Mouse (Mus musculus): ENCODE measurements around the gene Bhmt2.

The Bhmt2 gene

DNA sequence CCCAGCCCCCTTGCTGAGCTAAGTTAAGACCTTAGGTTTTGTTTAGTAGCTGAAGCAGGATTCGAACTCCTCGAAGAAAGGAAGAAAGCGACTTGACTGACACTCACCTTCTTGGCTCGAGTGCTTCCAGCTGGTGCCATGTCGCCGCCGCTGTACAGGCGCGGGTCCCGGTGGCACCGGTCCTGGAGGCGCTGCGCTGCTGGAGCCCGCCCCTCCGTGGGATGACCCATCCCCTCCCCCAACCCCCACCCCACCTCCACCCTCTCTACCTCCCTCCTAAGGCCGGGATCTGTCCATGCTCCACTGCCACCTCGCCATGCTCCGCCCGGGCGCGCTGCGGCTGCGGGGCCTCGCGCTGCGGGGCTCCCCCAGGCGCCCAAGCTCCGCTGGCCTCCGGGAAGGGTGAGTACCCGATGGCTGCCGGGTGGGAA, at the start of gene Bhmt2, which contains the start of gene Dmgdh:
Gene Bhmt2 (minus strand): TSS at position 172 of the 431 bp plus-strand sequence.
Gene Dmgdh (plus strand): TSS at position 303 of the 431 bp plus-strand sequence.
- peak; percentile 52 for DNase-seq (ENCODE audit: low spot score)

DNA sequence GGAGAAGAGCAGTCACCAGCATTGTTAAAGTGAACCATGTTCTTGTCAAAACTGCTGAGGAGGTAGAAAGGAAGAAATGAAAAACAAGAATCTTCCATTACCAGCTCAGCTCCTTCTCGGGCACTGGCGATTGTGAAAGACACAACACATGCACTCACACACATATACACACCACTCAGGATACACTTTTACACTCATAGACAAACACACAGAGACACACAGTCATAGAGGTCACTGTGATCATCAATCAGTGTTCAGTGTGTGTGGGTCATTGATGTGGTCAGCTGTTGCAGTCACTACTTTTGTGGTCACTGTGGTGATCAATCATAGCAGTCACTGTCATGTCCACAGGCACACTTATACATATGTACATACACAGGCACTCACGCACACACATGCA, 49.4 kb upstream of the Bhmt2 start:
- no peak for DNase-seq (ENCODE audit: low spot score)

DNA sequence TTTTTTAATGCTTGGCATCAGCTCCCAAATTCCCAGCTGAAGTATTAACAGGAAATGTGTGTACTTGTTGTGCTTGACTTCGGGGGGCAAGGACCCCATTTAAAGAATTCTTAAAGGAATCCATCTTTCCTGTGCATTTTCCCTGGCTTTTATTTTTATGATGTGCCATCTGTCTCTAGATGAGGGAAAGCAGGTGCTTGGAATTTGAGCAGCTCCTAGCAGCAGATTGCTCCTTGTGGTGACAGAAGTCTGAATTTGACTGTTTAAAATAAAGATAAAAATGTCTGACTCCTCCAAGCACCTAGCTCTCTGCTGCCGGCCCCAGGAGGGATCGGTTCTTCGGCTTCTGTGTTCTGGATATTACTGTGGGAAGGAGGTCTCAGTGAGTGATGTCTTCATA, 47.8 kb upstream of the Bhmt2 start:
- DNase-seq (ENCODE audit: low spot score), result no peak

DNA sequence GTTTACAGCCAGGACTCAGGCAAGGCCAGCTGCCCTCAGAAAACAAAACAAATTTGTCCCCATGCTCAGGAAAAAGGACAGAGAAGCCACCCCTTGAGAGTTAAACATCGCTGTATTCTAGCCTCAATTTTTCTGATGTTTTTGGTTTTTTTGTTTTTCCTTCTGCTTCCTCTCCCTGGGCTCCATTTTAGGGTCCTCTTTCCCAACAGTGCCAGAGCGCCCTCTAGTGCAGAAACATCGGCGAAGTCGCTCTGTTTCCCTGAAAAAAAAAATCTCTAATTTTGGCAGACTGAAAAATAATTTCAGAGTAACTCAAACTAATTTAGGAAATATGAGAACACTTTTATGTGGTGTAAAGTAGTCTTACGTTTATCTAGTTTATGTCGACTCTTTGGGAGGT, 44.8 kb upstream of the Bhmt2 start:
- DNase-seq (ENCODE audit: low spot score), result peak; percentile 35

DNA sequence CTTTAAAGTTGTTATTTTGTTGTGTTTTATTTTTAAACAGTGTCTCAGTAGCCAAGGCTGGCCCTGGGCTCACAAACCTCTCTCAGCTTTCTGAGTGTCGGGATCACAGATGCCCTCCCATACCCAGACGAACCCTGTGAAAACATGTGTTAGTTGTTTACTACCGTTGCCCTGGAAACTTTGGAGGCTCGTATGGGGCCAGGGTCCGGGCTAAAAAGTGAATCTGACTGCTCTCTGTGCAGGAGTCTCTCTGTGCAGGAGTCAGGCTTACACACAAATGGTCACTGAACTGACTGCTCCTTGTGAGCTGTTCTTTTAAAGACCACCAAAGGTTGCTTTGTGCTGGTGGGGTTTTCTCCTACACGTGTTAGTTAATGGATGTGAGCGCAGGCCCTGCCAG, 43.0 kb upstream of the Bhmt2 start:
- DNase-seq (ENCODE audit: low spot score), result no peak

DNA sequence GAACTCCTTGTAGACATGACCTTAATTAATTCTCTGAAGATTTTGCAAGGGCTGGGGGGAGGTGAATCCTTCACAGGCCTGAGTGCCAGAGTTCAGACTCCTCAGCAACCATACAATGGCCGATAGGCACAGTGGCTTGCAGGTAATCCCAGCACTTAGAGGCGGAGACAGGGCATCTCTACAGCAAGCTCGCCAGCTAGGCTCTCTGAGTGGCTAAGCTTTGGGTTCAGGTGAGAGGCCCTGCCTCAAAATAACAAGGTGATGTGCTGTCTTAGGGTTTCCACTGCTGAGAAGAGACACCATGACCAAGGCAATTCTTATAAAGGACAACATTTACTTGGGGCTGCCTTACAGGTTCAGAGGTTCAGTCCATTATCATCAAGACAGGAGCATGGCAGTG, 39.7 kb upstream of the Bhmt2 start:
- no peak for DNase-seq (ENCODE audit: low spot score)

DNA sequence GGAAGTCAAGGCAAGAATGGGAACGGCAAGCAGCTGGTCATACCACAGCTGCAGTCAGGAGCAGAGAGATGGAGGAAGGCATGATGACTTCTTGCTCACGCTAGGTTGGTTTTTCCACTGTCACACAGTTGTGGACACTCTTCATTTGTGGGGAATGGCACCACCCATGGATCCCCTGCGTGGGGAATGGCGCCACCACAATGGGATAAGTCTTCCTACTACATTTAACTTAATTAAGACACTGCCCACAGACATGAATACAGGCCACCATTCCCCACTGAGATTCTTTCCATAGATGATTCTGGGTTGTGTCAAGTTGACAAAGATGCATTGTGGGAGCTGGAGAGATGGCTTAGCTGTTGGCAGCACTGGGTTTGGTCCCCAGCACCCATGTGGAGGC, 38.3 kb upstream of the Bhmt2 start:
- no peak for DNase-seq (ENCODE audit: low spot score)

DNA sequence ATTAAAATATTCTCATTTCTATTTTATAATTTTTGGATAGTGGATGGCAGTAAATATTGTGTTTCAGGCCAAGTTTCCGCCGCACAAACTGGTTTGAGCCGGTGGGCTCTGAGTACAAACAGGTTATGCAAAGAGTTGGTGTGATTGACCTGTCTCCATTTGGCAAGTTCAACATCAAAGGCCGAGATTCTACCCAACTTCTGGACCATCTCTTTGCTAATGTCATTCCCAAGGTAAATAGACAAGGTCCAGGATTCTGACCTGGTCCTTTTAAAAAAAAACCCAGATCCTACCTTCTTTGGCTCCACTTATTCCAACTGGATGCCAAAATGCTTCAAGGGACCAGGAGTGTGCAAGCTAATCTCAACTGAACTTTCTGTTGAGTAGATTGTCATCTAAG, 37.1 kb upstream of the Bhmt2 start:
- DNase-seq (ENCODE audit: low spot score), result no peak

DNA sequence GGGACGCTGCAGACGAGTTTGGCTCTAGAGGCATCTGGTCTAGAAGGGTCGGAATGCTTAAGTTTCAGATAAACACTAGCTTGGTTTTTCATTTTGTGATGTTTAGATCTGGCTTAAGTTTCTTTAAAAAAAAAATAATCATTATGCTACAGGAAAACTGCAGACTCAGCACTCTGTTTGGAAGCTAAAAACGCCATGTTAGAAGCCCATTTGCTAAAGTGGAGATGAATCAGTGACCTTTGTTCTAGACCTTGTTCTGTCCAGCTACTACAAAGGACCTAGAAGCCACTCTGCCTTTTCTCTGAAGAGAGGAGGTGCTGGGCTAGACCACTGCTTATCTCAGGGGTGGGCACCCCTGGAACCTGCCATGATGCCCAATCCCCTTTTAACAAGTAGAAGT, 36.2 kb upstream of the Bhmt2 start:
- no peak for DNase-seq (ENCODE audit: low spot score)

DNA sequence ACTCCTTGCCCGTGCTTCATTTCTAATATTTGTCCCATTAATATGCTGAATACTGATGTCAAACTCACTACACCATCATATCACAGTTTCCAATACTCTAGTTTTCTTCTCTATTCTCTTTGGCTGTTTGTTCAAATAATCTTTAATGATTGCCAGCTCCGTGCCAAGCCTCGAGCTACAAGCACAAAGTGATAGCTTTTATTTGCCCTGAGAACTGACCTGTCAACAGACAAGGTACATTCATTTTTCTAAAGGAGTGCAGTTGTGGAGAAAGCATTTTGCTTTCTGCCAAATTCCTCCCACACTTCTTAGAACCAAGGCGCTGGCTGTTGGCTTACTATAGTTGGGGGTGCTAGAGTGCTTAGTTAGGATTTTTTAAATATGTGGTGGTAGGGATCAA, 33.2 kb upstream of the Bhmt2 start:
- no peak for DNase-seq (ENCODE audit: low spot score)

DNA sequence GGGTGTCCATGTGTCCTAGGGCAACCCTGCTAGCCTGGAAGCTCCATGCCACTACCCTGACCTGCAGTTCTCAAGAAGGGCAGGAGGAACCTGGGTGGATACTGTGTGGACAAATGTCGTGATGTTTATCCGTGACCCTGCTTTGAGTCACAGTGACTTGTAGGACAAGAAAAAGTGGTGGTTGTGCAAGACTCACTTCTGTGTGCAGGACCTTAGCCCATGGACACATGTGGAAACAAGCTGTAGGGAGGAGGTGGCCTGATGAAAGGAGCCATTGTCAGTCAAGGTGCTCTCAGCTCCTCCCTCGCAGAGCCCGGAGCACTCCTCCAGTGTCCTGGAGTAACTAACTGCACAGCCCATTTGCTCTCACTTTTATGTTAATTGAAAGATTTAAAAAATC, 31.6 kb upstream of the Bhmt2 start:
- peak; percentile 3 for DNase-seq (ENCODE audit: low spot score)

DNA sequence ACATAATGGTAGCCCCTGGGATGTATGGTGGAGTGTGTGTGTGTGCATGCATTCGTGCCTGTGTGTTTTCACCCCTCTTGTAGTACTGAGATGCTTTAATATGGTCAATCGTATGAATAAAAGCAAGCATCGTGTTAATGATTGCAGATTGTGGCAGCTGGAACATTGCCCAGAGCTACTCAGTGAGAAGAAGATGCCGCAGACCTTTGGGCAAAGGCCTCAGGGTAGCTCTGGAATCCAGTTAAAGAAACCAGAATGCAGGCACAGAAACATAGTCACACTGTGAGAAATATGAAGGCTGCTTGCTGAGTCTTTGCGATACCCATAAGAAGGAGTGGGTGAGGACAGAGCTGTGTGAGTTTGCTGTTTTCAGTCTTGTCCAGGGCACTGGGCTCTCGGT, 24.8 kb upstream of the Bhmt2 start:
- DNase-seq (ENCODE audit: low spot score), result no peak

DNA sequence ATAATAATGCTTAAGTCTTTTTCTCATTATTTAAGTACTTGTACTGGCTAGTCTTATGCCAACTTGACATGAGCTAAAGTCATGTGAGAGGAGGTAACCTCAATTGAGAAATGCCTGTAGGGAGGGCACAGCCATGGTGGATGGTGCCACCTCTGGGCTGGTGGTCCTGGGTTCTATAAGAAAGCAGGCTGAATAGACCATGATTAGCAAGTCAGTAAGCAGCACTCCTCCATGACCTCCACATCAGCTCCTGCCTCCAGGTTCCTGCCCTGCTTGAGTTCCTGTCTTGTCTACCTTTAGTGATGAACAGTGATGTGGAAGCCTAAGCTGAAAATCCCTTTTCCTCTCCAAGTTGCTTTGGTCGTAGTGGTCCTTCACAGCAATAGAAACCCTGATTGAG, 16.7 kb upstream of the Bhmt2 start:
- no peak for DNase-seq (ENCODE audit: low spot score)

DNA sequence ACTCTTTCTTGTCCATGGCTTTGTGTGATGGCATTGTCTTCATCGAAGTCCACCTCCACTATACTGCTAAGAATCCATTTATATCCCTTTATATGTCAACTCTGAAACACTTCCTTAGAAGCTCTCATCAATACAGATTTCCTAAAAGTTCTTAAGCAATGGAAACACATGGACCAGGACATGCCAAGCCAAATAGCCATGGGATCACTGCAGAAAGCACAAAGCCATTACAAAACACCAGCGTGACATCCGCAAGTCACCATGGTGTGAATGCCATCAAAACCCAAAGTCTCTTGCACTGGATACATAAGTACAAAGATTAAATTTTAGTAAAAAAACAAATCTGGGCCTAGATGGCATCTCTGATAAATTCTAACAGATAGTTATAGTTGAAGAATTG, 15.5 kb upstream of the Bhmt2 start:
- no peak for DNase-seq (ENCODE audit: low spot score)

DNA sequence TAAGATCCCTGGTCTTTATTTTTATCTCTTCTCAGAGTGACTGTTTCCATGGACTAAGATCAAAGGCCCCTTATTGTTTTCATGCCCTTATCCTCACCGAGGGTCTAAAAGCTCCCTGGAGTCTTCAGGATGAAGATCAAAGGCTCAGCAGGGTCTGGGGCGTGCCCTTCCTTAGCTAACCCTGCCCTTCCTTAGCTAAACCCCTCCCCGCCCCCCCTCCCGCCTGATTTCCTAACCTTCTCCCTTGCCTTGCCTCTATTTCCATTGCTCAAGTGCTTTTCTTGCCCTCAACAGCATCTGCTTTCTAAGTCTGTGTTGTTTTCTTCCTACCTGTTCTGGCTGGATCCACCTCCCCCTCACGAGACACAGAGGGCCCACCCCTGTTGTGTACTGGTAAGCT, 13.2 kb upstream of the Bhmt2 start:
- peak; percentile 7 for DNase-seq (ENCODE audit: low spot score)

DNA sequence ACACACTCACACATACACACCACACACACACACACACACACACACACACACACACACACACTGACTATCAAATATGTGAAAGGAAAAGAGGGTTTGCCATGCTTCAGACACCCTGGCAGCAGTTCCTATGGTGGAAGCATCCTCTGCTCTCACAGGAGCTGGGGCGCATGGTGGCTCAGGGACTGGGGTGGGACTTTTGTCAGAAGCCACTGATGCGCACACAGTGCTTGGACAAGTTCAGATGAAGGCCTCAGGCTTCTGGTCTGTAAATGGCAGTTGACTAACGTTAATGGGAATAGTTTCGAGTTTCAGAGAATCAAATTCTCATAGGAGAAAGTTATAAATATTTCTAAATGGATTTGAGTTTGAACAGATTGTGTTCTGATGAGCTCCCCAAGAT, 11.1 kb upstream of the Bhmt2 start:
- no peak for DNase-seq (ENCODE audit: low spot score)

DNA sequence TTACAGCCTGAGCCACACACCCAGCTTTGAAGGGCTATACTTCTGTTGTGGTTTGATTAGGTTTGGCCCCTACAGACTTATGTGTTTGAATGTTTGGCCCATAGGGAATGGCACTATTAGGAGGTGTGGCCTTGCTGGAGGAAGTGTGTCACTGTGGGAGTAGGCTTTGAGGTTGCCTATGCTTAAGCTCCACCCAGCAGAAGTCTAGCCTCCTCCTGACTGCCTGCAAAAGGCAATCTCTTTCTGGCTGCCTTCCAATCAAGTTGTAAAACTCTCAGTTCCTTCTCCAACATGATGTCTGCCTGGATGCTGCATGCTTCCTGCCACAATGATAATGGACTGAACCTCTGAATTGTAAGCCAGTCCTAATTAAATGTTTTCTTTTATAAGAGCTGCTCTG, 9.2 kb upstream of the Bhmt2 start:
- DNase-seq (ENCODE audit: low spot score), result no peak

DNA sequence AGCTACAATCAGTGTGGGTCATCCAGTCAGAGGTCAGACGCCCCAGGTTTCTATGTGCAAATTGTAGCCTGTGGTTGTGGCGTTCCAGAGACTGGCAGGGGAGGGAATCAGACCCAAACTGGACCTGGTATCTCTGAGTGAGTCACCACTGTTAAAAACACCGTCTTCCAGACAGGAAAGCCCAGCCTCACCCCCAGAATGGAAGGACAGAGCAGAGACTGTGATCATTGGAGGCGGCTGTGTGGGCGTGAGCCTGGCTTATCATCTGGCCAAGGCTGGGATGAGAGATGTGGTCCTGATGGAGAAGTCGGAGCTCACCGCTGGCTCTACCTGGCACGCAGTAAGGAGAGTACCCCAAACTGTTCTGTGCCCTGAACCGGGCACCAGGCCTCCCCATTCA, 2.8 kb upstream of the Bhmt2 start:
- DNase-seq (ENCODE audit: low spot score), result no peak

DNA sequence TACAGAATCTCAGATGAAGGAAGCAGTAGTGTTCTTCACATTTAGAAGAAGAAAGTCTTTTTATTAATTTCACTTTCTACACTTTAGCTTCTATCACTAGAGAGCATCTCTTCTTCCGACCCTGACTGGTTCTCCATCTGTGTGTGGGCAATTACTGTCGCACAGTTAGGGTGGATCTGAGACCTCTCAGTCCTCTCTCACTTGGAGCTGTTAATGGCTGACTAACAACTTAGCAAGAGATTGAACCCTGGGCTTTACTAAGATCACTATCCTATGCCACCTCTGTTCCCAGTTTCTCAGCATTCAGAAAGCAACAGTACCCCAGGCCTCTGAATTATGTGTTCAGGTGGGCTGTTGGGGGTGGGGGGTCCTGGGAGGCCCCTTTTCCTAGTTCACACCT, 806 bp downstream of the Bhmt2 start:
- DNase-seq (ENCODE audit: low spot score), result no peak

DNA sequence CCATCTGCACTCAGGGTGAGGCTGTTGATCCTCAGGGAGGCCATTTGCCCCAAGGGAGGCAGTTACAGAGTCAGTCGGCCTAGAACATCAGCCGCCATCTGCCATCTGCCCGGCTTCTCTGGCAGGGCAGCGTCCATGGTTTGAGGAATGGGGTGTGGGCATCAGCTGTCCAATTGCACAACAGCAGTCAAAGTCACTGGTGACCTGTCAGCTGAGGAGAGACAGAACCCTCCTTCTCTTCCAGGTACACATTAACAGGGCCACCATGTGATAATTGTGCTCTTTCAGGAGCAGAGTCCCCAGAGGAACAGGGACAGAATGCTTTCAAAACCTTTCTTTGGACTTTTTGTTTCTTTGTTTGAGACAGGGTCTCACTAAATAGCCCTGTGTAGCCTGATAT, 1.7 kb downstream of the Bhmt2 start:
- peak; percentile 67 for DNase-seq (ENCODE audit: low spot score)

DNA sequence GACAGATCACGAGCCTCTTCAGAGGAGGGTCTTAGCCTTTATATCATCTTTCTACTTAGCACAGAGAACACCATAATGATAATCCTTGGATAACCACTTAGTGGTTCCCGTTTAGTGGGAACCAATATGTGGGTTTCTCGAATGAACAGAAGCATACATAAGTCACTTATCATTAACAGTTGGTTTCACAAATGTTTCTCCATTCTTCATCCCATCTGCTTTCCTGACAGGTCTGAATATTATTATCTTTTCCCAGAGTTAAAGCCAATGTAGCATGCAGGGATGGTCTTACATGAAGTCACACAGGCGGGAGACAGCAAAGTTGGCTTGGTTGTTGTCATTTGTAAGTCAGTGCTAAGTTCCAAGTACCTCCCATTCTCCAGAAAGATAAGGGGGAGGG, 6.5 kb downstream of the Bhmt2 start:
- no peak for DNase-seq (ENCODE audit: low spot score)

DNA sequence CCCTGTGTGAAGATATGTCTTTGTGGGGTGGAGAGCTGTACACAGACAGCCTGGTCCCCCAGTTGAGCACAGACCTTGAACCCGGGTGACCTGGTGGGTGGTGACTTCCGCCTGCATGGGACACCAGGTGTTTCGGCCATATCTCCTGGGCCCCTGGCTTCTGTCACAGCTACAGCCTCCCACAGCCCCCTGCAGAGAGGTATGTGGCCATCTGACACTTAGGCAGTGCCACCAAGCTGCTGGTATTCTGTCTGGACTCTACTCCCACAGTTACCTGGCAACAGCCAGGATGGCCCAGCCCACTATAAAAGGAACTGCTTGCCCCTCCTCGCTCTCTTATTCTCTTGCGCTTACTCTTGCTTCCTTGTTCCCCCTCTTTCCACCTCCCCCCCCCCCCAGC, 16.2 kb downstream of the Bhmt2 start:
- DNase-seq (ENCODE audit: low spot score), result no peak

DNA sequence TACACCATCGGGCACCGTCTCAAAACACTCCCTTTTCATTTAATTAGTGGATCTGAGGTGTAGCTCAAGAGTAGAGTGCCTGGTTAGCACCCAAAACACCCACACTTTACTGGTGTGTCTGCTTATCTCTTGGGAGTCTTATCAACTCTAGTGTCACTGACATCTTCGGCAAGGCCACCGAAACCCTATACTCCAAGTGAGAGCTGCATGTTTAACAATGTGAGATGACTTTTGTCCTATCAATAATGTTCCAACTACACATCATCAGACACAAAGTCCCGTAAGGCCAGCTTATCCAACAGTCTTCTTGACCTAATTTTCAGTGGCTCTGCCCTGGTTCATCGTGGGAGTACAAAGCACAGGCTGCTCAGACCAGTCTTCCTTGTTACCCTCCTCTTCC, 20.7 kb downstream of the Bhmt2 start:
- DNase-seq (ENCODE audit: low spot score), result no peak

DNA sequence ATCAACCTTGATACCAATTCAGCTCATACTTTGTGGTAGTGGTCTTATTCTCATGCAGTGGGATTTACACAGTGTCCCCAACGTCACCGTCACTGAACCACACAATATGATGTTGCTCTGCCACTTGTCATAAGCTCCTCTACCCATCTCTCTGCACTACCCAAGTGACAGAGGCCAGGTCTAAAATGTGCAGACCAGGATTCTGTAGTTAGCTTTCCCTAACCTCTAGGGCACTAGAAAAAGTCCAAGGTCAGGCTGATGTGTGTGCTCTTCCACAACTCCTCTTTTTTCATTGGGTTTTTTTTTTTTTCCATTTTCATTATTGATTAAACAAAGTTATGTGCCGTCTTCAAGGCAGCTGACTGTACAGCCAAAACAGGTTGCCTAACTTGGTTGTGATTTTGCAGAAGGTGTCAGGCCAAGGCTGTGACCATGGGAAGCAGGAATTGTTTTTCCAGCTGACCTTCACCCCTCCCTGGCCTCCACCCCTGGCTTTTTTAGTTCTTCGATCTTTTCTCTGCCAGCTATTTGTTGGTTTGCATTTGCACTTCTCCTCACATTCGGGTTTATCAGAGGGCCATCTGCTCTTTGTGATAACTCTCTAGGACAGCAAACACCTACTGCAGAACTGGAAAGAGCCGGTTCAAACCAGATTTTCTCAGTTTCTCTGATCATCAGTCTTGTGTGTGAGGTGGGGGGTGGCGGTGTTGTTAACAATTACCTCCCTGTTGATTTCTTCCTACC, 25.5 kb downstream of the Bhmt2 start:
- peak; percentile 89 for DNase-seq (ENCODE audit: low spot score)

DNA sequence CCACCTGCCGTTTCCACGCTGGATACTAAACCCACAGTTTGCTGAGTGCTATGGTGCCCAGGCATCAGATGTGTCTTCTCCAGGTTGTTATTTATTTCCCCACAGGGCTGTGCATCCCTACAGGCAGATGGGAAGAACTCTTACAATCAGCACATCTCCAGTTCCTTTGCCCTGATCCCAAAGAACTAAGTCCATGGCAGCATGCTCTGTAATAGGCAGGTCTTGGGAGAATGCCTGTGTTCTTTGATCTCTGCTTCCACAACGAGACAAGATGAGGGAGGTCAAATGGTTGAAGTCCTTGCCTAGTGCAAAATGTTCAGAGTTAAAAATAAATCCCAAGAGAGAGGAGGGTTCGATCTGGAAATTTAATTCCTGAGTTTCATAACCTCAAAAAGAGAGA, 34.5 kb downstream of the Bhmt2 start:
- peak; percentile 8 for DNase-seq (ENCODE audit: low spot score)

Measured in yolk sac, embryonic 10.5 days (tissue).